Mouse (Mus musculus) heart, postnatal 0 days (tissue): ENCODE measurements around the gene Ccz1. TPM values are rescaled to one million over a fixed set of nuclear protein-coding genes. Genes with fewer than 3 reads are reported as not detected.

Source experiments
- ATAC-seq: fragments of 200-750 bp; cut with Nextera tagmentation; 2 replicates; pipeline ENCODE4 v1.8.0; 2017; ENCODE audit warnings: low read depth, moderate number of reproducible peaks, moderate library complexity; ENCODE audit not compliant: insufficient read depth
- DNase-seq: peaks from one replicate; pipeline ENCODE4 v3.0.0-alpha.2; 2016; ENCODE audit warnings: low spot score
- H3K27ac ChIP-seq: fragments of 300-500 bp; sonication (generic); 2 replicates; pipeline ENCODE4 v1.5.1; 2014; ENCODE audit warnings: low read depth, mild to moderate bottlenecking
- H3K27me3 ChIP-seq: fragments of 300-500 bp; sonication (generic); 2 replicates; pipeline ENCODE4 v1.6.1; 2014; ENCODE audit warnings: low read length, mixed read lengths; ENCODE audit not compliant: control insufficient read depth, insufficient read depth
- H3K36me3 ChIP-seq: fragments of 300-500 bp; sonication (generic); replicated peaks from 2 replicates; pipeline ENCODE4 v1.6.1; 2014; ENCODE audit warnings: low read length, mixed read lengths; ENCODE audit not compliant: control insufficient read depth, insufficient read depth
- H3K4me1 ChIP-seq: fragments of 300-500 bp; sonication (generic); 2 replicates; pipeline ENCODE4 v1.6.1; 2014; ENCODE audit warnings: antibody characterized with exemption; ENCODE audit not compliant: control insufficient read depth, insufficient read depth
- H3K4me2 ChIP-seq: fragments of 300-500 bp; sonication (generic); 2 replicates; pipeline ENCODE4 v1.6.1; 2014; ENCODE audit warnings: low read depth, mild to moderate bottlenecking, low read length, moderate library complexity
- H3K4me3 ChIP-seq: fragments of 300-500 bp; sonication (generic); 2 replicates; pipeline ENCODE4 v1.5.1; 2014; ENCODE audit warnings: low read depth, low read length
- H3K9ac ChIP-seq: fragments of 300-500 bp; sonication (generic); replicated peaks from 2 replicates; pipeline ENCODE4 v1.6.1; 2014; ENCODE audit warnings: low read depth, low read length, mixed read lengths
- H3K9me3 ChIP-seq: fragments of 300-500 bp; sonication (generic); replicated peaks from 2 replicates; pipeline ENCODE4 v1.6.1; 2016; ENCODE audit warnings: low read length; ENCODE audit not compliant: control insufficient read depth
- CTCF ChIP-seq: IDR thresholded peaks from 2 replicates; pipeline ENCODE4 v1.5.1; 2016; ENCODE audit warnings: antibody characterized with exemption, control low read depth, low read depth
- EP300 ChIP-seq: IDR thresholded peaks from 2 replicates; pipeline ENCODE4 v1.6.1; 2016; ENCODE audit warnings: antibody characterized with exemption, low read depth
- WGBS: fragments of 180-500 bp; shearing (Covaris S2); extraction: QIAGEN DNeasy Blood & Tissue Kit; methylation state at CpG from one replicate; pipeline ENCODE4 v1.1.7; 2014; 5-methylcytosine and 5-hydroxymethylcytosine counted together
- polyA plus RNA-seq: library from polyadenylated mRNA; unstranded; fragments of >200 nt; fragmentation: Nextera tagmentation; extraction: Ambion mirVana; gene quantifications from 2 replicates; pipeline ENCODE4 v1.2.1, GENCODE M21; 2015
- total RNA-seq: library from RNA; depleted of rRNA; stranded (reverse); fragments of >200 nt; gene quantifications from 2 replicates; pipeline ENCODE4 v1.2.3, GENCODE M21; 2014; ENCODE audit warnings: low replicate concordance; rRNA removed

Ccz1 gene
- total and polyA plus RNA-seq, 2 experiments from 2014 or later, result 34.0 to 44.2 TPM

GRCm38 (mm10) chr5:143957101-143957500, 57.6 kb downstream of the Ccz1 start:
- Histone ChIP-seq H3K4me3 (no peak overlapping the region), H3K27me3 (no peaks in the 10 kb centered on the region), H3K9me3 (peaks cover 7% of the 10 kb centered on the region; the same call in 1 of the 2 replicates), H3K4me2 (no peak overlapping the region), H3K36me3 (no peaks in the 10 kb centered on the region), H3K27ac (no peak overlapping the region), H3K4me1 (no peaks in the 10 kb centered on the region), H3K9ac (no peak overlapping the region)
- no peak for ATAC-seq
- TF ChIP-seq EP300 (no peak), CTCF (no peak)
- no peak for DNase-seq
- 86% methylated on average over 6 of the region's 6 CpGs for WGBS

DNA sequence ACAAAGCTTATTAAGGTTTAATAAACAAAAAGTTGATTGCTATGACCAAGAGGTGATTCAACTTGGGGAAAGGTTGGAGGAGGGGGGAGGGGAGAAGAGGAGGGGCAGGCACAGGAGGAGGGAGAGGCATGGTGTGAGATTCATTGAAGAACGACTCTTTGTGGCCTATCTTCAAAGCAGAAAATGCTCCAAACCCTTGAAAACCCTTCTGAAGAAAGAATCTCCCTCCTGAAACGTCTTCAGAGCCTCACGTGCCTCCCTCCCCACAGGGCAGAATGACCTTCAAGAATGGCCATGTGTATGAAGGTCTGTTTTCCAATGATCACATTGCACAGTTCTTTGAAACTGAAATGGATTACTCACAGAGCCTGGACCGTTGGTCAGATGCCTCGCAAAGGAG, 64.7 kb downstream of the Ccz1 start:
- WGBS, result 45% methylated on average over 5 of the region's 5 CpGs
- Histone ChIP-seq H3K9ac (no peak overlapping the region), H3K27ac (no peak overlapping the region), H3K9me3 (0 out of 2 replicates have a peak, but pooled peaks cover 1% of the 10 kb centered on the region), H3K36me3 (no peaks in the 10 kb centered on the region), H3K4me2 (no peak overlapping the region), H3K4me1 (no peaks in the 10 kb centered on the region), H3K4me3 (no peak overlapping the region), H3K27me3 (no peaks in the 10 kb centered on the region)
- no peak for ATAC-seq
- TF ChIP-seq EP300, result no peak
- TF ChIP-seq CTCF, result no peak
- DNase-seq, result no peak

- Histone ChIP-seq H3K27ac (no peak overlapping the region), H3K4me2 (no peak overlapping the region), H3K27me3 (no peaks in the 10 kb centered on the region), H3K4me3 (no peak overlapping the region), H3K9ac (no peak overlapping the region), H3K9me3 (0 out of 2 replicates have a peak, but pooled peaks cover 4% of the 10 kb centered on the region), H3K36me3 (no peaks in the 10 kb centered on the region), H3K4me1 (no peaks in the 10 kb centered on the region)
- 80% methylated on average over 12 of the region's 12 CpGs for WGBS
- DNase-seq (no peak), ATAC-seq (no peak)
- TF ChIP-seq EP300, result no peak
- TF ChIP-seq CTCF, result no peak
These were observed 66.3 kb downstream of the Ccz1 start for GRCm38 (mm10) chr5:143948361-143948760.

GRCm38 (mm10) chr5:143943231-143944125, 71.2 kb downstream of the Ccz1 start:
- Histone ChIP-seq H3K27ac (no peak overlapping the region), H3K27me3 (no peaks in the 10 kb centered on the region), H3K9me3 (0 out of 2 replicates have a peak, but pooled peaks cover 4% of the 10 kb centered on the region), H3K36me3 (no peaks in the 10 kb centered on the region), H3K4me2 (no peak overlapping the region), H3K4me3 (no peak overlapping the region), H3K9ac (no peak overlapping the region), H3K4me1 (no peaks in the 10 kb centered on the region)
- DNase-seq (peak; percentile 41), ATAC-seq (no peak)
- no peak for TF ChIP-seq CTCF
- TF ChIP-seq EP300, result no peak
- WGBS, result 68% methylated on average over 14 of the region's 14 CpGs

- Histone ChIP-seq H3K27ac (no peak overlapping the region), H3K4me1 (no peaks in the 10 kb centered on the region), H3K27me3 (no peaks in the 10 kb centered on the region), H3K4me2 (no peak overlapping the region), H3K9me3 (0 out of 2 replicates have a peak, but pooled peaks cover 4% of the 10 kb centered on the region), H3K4me3 (no peak overlapping the region), H3K9ac (no peak overlapping the region), H3K36me3 (no peaks in the 10 kb centered on the region)
- no peak for DNase-seq
- 30% methylated on average over 10 of the region's 10 CpGs for WGBS
- TF ChIP-seq EP300 (no peak), CTCF (no peak)
- ATAC-seq, result no peak
These were observed 73.1 kb downstream of the Ccz1 start for GRCm38 (mm10) chr5:143941588-143941987.

Other genes starting within 250 kb of the Ccz1 start
- gene Eif2ak1, start 197.1 kb downstream of the Ccz1 start, total RNA-seq, result 18.7 and 21.6 TPM in 2 replicates
- gene Eif2ak1, start 197.1 kb downstream of the Ccz1 start, polyA plus RNA-seq, result 18.3 and 18.4 TPM in 2 replicates
- gene Ankrd61, start 117.2 kb downstream of the Ccz1 start, total RNA-seq, result not detected in 2 replicates
- gene Ankrd61, start 117.2 kb downstream of the Ccz1 start, polyA plus RNA-seq, result 0.07 TPM in 1 of 2 replicates, not detected in the other
- 55.8 and 99.0 TPM in 2 replicates for gene Aimp2, start 105.0 kb downstream of the Ccz1 start, total RNA-seq
- gene Aimp2, start 105.0 kb downstream of the Ccz1 start, polyA plus RNA-seq, result 64.9 and 67.2 TPM in 2 replicates
- gene Pms2, start 104.9 kb downstream of the Ccz1 start, total RNA-seq, result 6.8 and 10.5 TPM in 2 replicates
- 7.5 and 8.0 TPM in 2 replicates for gene Pms2, start 104.9 kb downstream of the Ccz1 start, polyA plus RNA-seq
- gene Gm42421, start 86.7 kb downstream of the Ccz1 start, total RNA-seq, result 5.8 TPM in 1 of 2 replicates, not detected in the other
- gene Gm42421, start 86.7 kb downstream of the Ccz1 start, polyA plus RNA-seq, result 0.29 and 0.54 TPM in 2 replicates
- gene Rsph10b, start 81.8 kb downstream of the Ccz1 start, total RNA-seq, result 0.35 and 1.2 TPM in 2 replicates
- gene Rsph10b, start 81.8 kb downstream of the Ccz1 start, polyA plus RNA-seq, result 0.72 and 1.6 TPM in 2 replicates
- not detected in 2 replicates for gene Ocm, start 11.8 kb upstream of the Ccz1 start, total RNA-seq
- not detected in 2 replicates for gene Ocm, start 11.8 kb upstream of the Ccz1 start, polyA plus RNA-seq
- 19.5 and 23.2 TPM in 2 replicates for gene Lmtk2, start 85.6 kb upstream of the Ccz1 start, total RNA-seq
- 2.2 and 2.5 TPM in 2 replicates for gene Lmtk2, start 85.6 kb upstream of the Ccz1 start, polyA plus RNA-seq
- 0.31 and 0.54 TPM in 2 replicates for gene Bhlha15, start 175.4 kb upstream of the Ccz1 start, total RNA-seq
- 0.04 and 0.08 TPM in 2 replicates for gene Bhlha15, start 175.4 kb upstream of the Ccz1 start, polyA plus RNA-seq
- 19.2 and 28.3 TPM in 2 replicates for gene Tecpr1, start 208.7 kb upstream of the Ccz1 start, total RNA-seq
- gene Tecpr1, start 208.7 kb upstream of the Ccz1 start, polyA plus RNA-seq, result 11.7 and 13.5 TPM in 2 replicates
- 51.3 and 71.0 TPM in 2 replicates for gene Bri3, start 229.6 kb upstream of the Ccz1 start, total RNA-seq
- 278 and 304 TPM in 2 replicates for gene Bri3, start 229.6 kb upstream of the Ccz1 start, polyA plus RNA-seq